Mouse (Mus musculus) intestine, postnatal 0 days (tissue): ENCODE results near the gene Nrip1. TPM values are rescaled to one million over a fixed set of nuclear protein-coding genes. Genes with fewer than 3 reads are reported as not detected.
"Not testable (repeated sequence)": the region's sequence is repeated elsewhere in the genome, so short reads cannot be mapped to it uniquely, and the experiment has no call there.

Source experiments
- ATAC-seq: fragments of 200-750 bp; cut with Nextera tagmentation; 2 replicates; pipeline ENCODE4 v1.8.0; 2017; ENCODE audit warnings: mild to moderate bottlenecking, moderate TSS enrichment, moderate library complexity
- H3K27ac ChIP-seq: fragments of 300-500 bp; sonication (generic); 2 replicates; pipeline ENCODE4 v1.5.1; 2014; ENCODE audit warnings: mild to moderate bottlenecking, low read depth, low read length, moderate library complexity
- H3K27me3 ChIP-seq: fragments of 300-500 bp; sonication (generic); replicated peaks from 2 replicates; pipeline ENCODE4 v1.6.1; 2014; ENCODE audit warnings: low read length, mixed read lengths; ENCODE audit not compliant: control insufficient read depth, insufficient read depth
- H3K36me3 ChIP-seq: fragments of 300-500 bp; sonication (generic); 2 replicates; pipeline ENCODE4 v1.6.1; 2014; ENCODE audit warnings: mild to moderate bottlenecking, moderate library complexity; ENCODE audit not compliant: control insufficient read depth, insufficient read depth
- H3K4me1 ChIP-seq: fragments of 300-500 bp; sonication (generic); replicated peaks from 2 replicates; pipeline ENCODE4 v1.6.1; 2014; ENCODE audit warnings: antibody characterized with exemption, low read length, mixed read lengths; ENCODE audit not compliant: control insufficient read depth, insufficient read depth
- H3K4me2 ChIP-seq: fragments of 300-500 bp; sonication (generic); replicated peaks from 2 replicates; pipeline ENCODE4 v1.6.1; 2014; ENCODE audit warnings: low read depth, mild to moderate bottlenecking, moderate library complexity
- H3K4me3 ChIP-seq: fragments of 300-500 bp; sonication (generic); 2 replicates; pipeline ENCODE4 v1.5.1; 2014; ENCODE audit warnings: low read depth, low read length
- H3K9ac ChIP-seq: fragments of 300-500 bp; sonication (generic); 2 replicates; pipeline ENCODE4 v1.6.1; 2014; ENCODE audit warnings: mild to moderate bottlenecking, low read depth, low read length
- H3K9me3 ChIP-seq: fragments of 300-500 bp; sonication (generic); 2 replicates; pipeline ENCODE4 v1.6.1; 2016; ENCODE audit warnings: mixed run types; ENCODE audit not compliant: control insufficient read depth
- CTCF ChIP-seq: sonication (generic); IDR thresholded peaks from 2 replicates; pipeline ENCODE4 v1.5.1; 2016; ENCODE audit warnings: low read depth, mild to moderate bottlenecking, control low read depth, antibody characterized with exemption, moderate library complexity
- WGBS: fragments of 180-500 bp; shearing (Covaris S2); extraction: QIAGEN DNeasy Blood & Tissue Kit; methylation state at CpG from one replicate; pipeline ENCODE4 v1.1.7; 2014; 5-methylcytosine and 5-hydroxymethylcytosine counted together
- polyA plus RNA-seq: library from polyadenylated mRNA; unstranded; fragments of >200 nt; fragmentation: Nextera tagmentation; extraction: Ambion mirVana; gene quantifications from 2 replicates; pipeline ENCODE4 v1.2.1, GENCODE M21; 2015

Nrip1 gene
- polyA plus RNA-seq, 1 experiment from 2014 or later = 27.8 TPM

GRCm38 (mm10) chr16:76406897-76407296 is 33.3 kb upstream of the Nrip1 start:
- Histone ChIP-seq H3K27me3 (no peaks in the 10 kb centered on the region), H3K27ac (no peak overlapping the region), H3K9me3 (no peaks in the 10 kb centered on the region), H3K4me2 (peak overlapping the region; percentile 40), H3K9ac (no peak overlapping the region), H3K4me3 (no peak overlapping the region), H3K36me3 (no peaks in the 10 kb centered on the region), H3K4me1 (no peaks in the 10 kb centered on the region)
- 34% methylated on average over 7 of the region's 7 CpGs for WGBS
- TF ChIP-seq CTCF = no peak
- no peak for ATAC-seq

GRCm38 (mm10) chr16:76406319-76406718 is 32.7 kb upstream of the Nrip1 start:
- H3K4me3 ChIP-seq = no peak overlapping the region
- H3K9me3 ChIP-seq = no peaks in the 10 kb centered on the region
- no peak overlapping the region for H3K9ac ChIP-seq
- no peaks in the 10 kb centered on the region for H3K4me1 ChIP-seq
- no peak for TF ChIP-seq CTCF
- no peak overlapping the region for H3K4me2 ChIP-seq
- ATAC-seq = no peak
- WGBS = 89% methylated on average over 7 of the region's 7 CpGs
- no peak overlapping the region for H3K27ac ChIP-seq
- H3K36me3 ChIP-seq = no peaks in the 10 kb centered on the region
- H3K27me3 ChIP-seq = no peaks in the 10 kb centered on the region

GRCm38 (mm10) chr16:76403305-76403704 is 29.7 kb upstream of the Nrip1 start:
- not testable (repeated sequence) for ATAC-seq, H3K27me3 ChIP-seq, H3K4me2 ChIP-seq, H3K36me3 ChIP-seq, H3K27ac ChIP-seq, H3K9ac ChIP-seq, H3K4me1 ChIP-seq, H3K9me3 ChIP-seq, H3K4me3 ChIP-seq
- 88% methylated on average over 23 of the region's 24 CpGs for WGBS

GRCm38 (mm10) chr16:76396512-76396911 is 22.9 kb upstream of the Nrip1 start:
- ATAC-seq = no peak
- Histone ChIP-seq H3K36me3 (no peaks in the 10 kb centered on the region), H3K27me3 (no peaks in the 10 kb centered on the region), H3K9ac (no peak overlapping the region), H3K4me3 (no peak overlapping the region), H3K27ac (no peak overlapping the region), H3K4me1 (no peaks in the 10 kb centered on the region), H3K4me2 (no peak overlapping the region), H3K9me3 (no peaks in the 10 kb centered on the region)
- WGBS = 57% methylated on average over 1 of the region's 1 CpGs
- TF ChIP-seq CTCF = no peak

- ATAC-seq = no peak
- WGBS = 85% methylated on average over 3 of the region's 3 CpGs
- TF ChIP-seq CTCF = no peak
Observed at GRCm38 (mm10) chr16:76393267-76393666, 19.6 kb upstream of the Nrip1 start.

GRCm38 (mm10) chr16:76386496-76386895 is 12.9 kb upstream of the Nrip1 start:
- H3K4me1 ChIP-seq = no peaks in the 10 kb centered on the region
- H3K4me3 ChIP-seq = no peak overlapping the region
- H3K4me2 ChIP-seq = no peak overlapping the region
- no peaks in the 10 kb centered on the region for H3K36me3 ChIP-seq
- ATAC-seq = no peak
- TF ChIP-seq CTCF = no peak
- H3K27ac ChIP-seq = no peak overlapping the region
- H3K9ac ChIP-seq = no peak overlapping the region
- WGBS = 52% methylated on average over 5 of the region's 5 CpGs
- H3K27me3 ChIP-seq = no peaks in the 10 kb centered on the region
- H3K9me3 ChIP-seq = no peaks in the 10 kb centered on the region

More at GRCm38 (mm10) chr16:76393267-76393666, 19.6 kb upstream of the Nrip1 start:
- H3K9me3 ChIP-seq = no peaks in the 10 kb centered on the region
- H3K36me3 ChIP-seq = no peaks in the 10 kb centered on the region
- H3K4me2 ChIP-seq = no peak overlapping the region
- H3K4me1 ChIP-seq = no peaks in the 10 kb centered on the region
- no peak overlapping the region for H3K27ac ChIP-seq
- no peak overlapping the region for H3K9ac ChIP-seq
- no peak overlapping the region for H3K4me3 ChIP-seq
- no peaks in the 10 kb centered on the region for H3K27me3 ChIP-seq

- Histone ChIP-seq H3K4me3 (no peak overlapping the region), H3K27ac (no peak overlapping the region), H3K4me2 (no peak overlapping the region), H3K9me3 (no peaks in the 10 kb centered on the region), H3K36me3 (no peaks in the 10 kb centered on the region), H3K9ac (no peak overlapping the region), H3K4me1 (no peaks in the 10 kb centered on the region), H3K27me3 (no peaks in the 10 kb centered on the region)
- no peak for ATAC-seq
- TF ChIP-seq CTCF = no peak
- 90% methylated on average over 4 of the region's 4 CpGs for WGBS
Observed at GRCm38 (mm10) chr16:76386071-76386470, 12.4 kb upstream of the Nrip1 start.
